Mouse (Mus musculus) liver, embryonic 11.5 days (tissue): ENCODE results near the gene Mier2. TPM values are rescaled to one million over a fixed set of nuclear protein-coding genes. Genes with fewer than 3 reads are reported as not detected.

Source experiments
- ATAC-seq: fragments of 200-750 bp; cut with Nextera tagmentation; replicated peaks from 2 replicates; pipeline ENCODE4 v1.8.0; 2017; ENCODE audit warnings: moderate number of reproducible peaks, mild to moderate bottlenecking, moderate TSS enrichment, moderate library complexity; ENCODE audit not compliant: low FRiP score
- DNase-seq: peaks from one replicate; pipeline ENCODE4 v3.0.0-alpha.2; 2017; ENCODE audit warnings: low spot score
- H3K27ac ChIP-seq: fragments of 300-500 bp; sonication (generic); 2 replicates; pipeline ENCODE4 v1.5.1; 2014; ENCODE audit warnings: mild to moderate bottlenecking, low read depth, low read length, control low read depth
- H3K27me3 ChIP-seq: fragments of 300-500 bp; sonication (generic); replicated peaks from 2 replicates; pipeline ENCODE4 v1.6.1; 2014; ENCODE audit warnings: low read length, mixed read lengths; ENCODE audit not compliant: control insufficient read depth, insufficient read depth
- H3K36me3 ChIP-seq: fragments of 300-500 bp; sonication (generic); 2 replicates; pipeline ENCODE4 v1.6.1; 2014; ENCODE audit warnings: mild to moderate bottlenecking, low read length, moderate library complexity, mixed read lengths; ENCODE audit not compliant: control insufficient read depth, insufficient read depth
- H3K4me1 ChIP-seq: fragments of 300-500 bp; sonication (generic); replicated peaks from 2 replicates; pipeline ENCODE4 v1.6.1; 2014; ENCODE audit warnings: low read length, mixed read lengths; ENCODE audit not compliant: control insufficient read depth, insufficient read depth
- H3K4me2 ChIP-seq: fragments of 300-500 bp; sonication (generic); 2 replicates; pipeline ENCODE4 v1.6.1; 2014; ENCODE audit warnings: mild to moderate bottlenecking, control low read depth, moderate library complexity
- H3K4me3 ChIP-seq: fragments of 300-500 bp; sonication (generic); 2 replicates; pipeline ENCODE4 v1.5.1; 2014; ENCODE audit warnings: low read depth, low read length, control low read depth
- H3K9ac ChIP-seq: fragments of 300-500 bp; sonication (generic); 2 replicates; pipeline ENCODE4 v1.6.1; 2014; ENCODE audit warnings: low read depth, low read length, control low read depth
- H3K9me3 ChIP-seq: fragments of 300-500 bp; sonication (generic); 2 replicates; pipeline ENCODE4 v1.6.1; 2016; ENCODE audit warnings: low read length, inconsistent platforms, mixed read lengths; ENCODE audit not compliant: control insufficient read depth
- WGBS: fragments of 180-500 bp; shearing (Covaris S2); extraction: QIAGEN DNeasy Blood & Tissue Kit; methylation state at CpG from one replicate; pipeline ENCODE4 v1.1.7; 2014; 5-methylcytosine and 5-hydroxymethylcytosine counted together
- polyA plus RNA-seq: library from polyadenylated mRNA; unstranded; fragments of >200 nt; fragmentation: Nextera tagmentation; extraction: Ambion mirVana; gene quantifications from 2 replicates; pipeline ENCODE4 v1.2.1, GENCODE M21; 2014

Mier2 gene
- polyA plus RNA-seq, 1 experiment from 2014 or later = 33.1 TPM

- H3K9me3 ChIP-seq = no peaks in the 10 kb centered on the region
- H3K27ac ChIP-seq = no peak overlapping the region
- no peak overlapping the region for H3K4me2 ChIP-seq
- H3K4me1 ChIP-seq = no peaks in the 10 kb centered on the region
- peak; percentile 26 for DNase-seq
- H3K36me3 ChIP-seq = peaks cover 52% of the 10 kb centered on the region
- 90% methylated on average over 15 of the region's 15 CpGs for WGBS
- ATAC-seq = no peak
- no peak overlapping the region for H3K4me3 ChIP-seq
- H3K9ac ChIP-seq = no peak overlapping the region
- no peaks in the 10 kb centered on the region for H3K27me3 ChIP-seq
Observed at GRCm38 (mm10) chr10:79541522-79541921, 13.5 kb downstream of the Mier2 start.

GRCm38 (mm10) chr10:79540746-79541145, 14.3 kb downstream of the Mier2 start:
- no peak overlapping the region for H3K4me2 ChIP-seq
- H3K9ac ChIP-seq = no peak overlapping the region; the same call in 1 of the 2 replicates
- ATAC-seq (no peak), DNase-seq (peak; percentile 24)
- H3K4me3 ChIP-seq = no peak overlapping the region
- no peak overlapping the region for H3K27ac ChIP-seq
- 88% methylated on average over 11 of the region's 11 CpGs for WGBS
- no peaks in the 10 kb centered on the region for H3K9me3 ChIP-seq
- H3K36me3 ChIP-seq = peaks cover 48% of the 10 kb centered on the region
- no peaks in the 10 kb centered on the region for H3K4me1 ChIP-seq
- H3K27me3 ChIP-seq = no peaks in the 10 kb centered on the region

- Histone ChIP-seq H3K36me3 (peaks cover 43% of the 10 kb centered on the region), H3K27ac (no peak overlapping the region), H3K27me3 (no peaks in the 10 kb centered on the region), H3K4me3 (no peak overlapping the region), H3K4me1 (no peaks in the 10 kb centered on the region), H3K9ac (no peak overlapping the region), H3K4me2 (no peak overlapping the region), H3K9me3 (no peaks in the 10 kb centered on the region)
- peak; percentile 28 for DNase-seq
- ATAC-seq = no peak
- 89% methylated on average over 16 of the region's 16 CpGs for WGBS
Observed at GRCm38 (mm10) chr10:79539701-79540495, 15.1 kb downstream of the Mier2 start.

- H3K36me3 ChIP-seq = peaks cover 34% of the 10 kb centered on the region
- H3K4me3 ChIP-seq = no peak overlapping the region
- no peak overlapping the region for H3K4me2 ChIP-seq
- no peaks in the 10 kb centered on the region for H3K9me3 ChIP-seq
- ATAC-seq (no peak), DNase-seq (peak; percentile 12)
- H3K27ac ChIP-seq = no peak overlapping the region
- 57% methylated on average over 4 of the region's 4 CpGs for WGBS
- H3K27me3 ChIP-seq = no peaks in the 10 kb centered on the region
- peaks cover 3% of the 10 kb centered on the region for H3K4me1 ChIP-seq
- H3K9ac ChIP-seq = no peak overlapping the region
Observed at GRCm38 (mm10) chr10:79538873-79539272, 16.1 kb downstream of the Mier2 start.

GRCm38 (mm10) chr10:79538323-79538722, 16.7 kb downstream of the Mier2 start:
- DNase-seq = peak; percentile 28
- H3K4me3 ChIP-seq = no peak overlapping the region
- H3K36me3 ChIP-seq = peaks cover 29% of the 10 kb centered on the region
- no peaks in the 10 kb centered on the region for H3K27me3 ChIP-seq
- H3K4me2 ChIP-seq = no peak overlapping the region
- H3K4me1 ChIP-seq = peaks cover 5% of the 10 kb centered on the region
- no peak for ATAC-seq
- 90% methylated on average over 3 of the region's 3 CpGs for WGBS
- H3K27ac ChIP-seq = no peak overlapping the region
- H3K9me3 ChIP-seq = no peaks in the 10 kb centered on the region
- no peak overlapping the region for H3K9ac ChIP-seq

- Histone ChIP-seq H3K36me3 (peaks cover 26% of the 10 kb centered on the region), H3K27ac (no peak overlapping the region), H3K4me3 (no peak overlapping the region), H3K4me1 (peaks cover 8% of the 10 kb centered on the region), H3K9me3 (no peaks in the 10 kb centered on the region), H3K9ac (no peak overlapping the region), H3K27me3 (no peaks in the 10 kb centered on the region), H3K4me2 (no peak overlapping the region)
- no peak for ATAC-seq
- DNase-seq = peak; percentile 11
- 85% methylated on average over 2 of the region's 2 CpGs for WGBS
Observed at GRCm38 (mm10) chr10:79537781-79538180, 17.2 kb downstream of the Mier2 start.

- DNase-seq = peak; percentile 29
- WGBS = 90% methylated on average over 7 of the region's 7 CpGs
- Histone ChIP-seq H3K4me3 (no peak overlapping the region), H3K4me1 (peaks cover 10% of the 10 kb centered on the region), H3K27ac (no peak overlapping the region), H3K9me3 (no peaks in the 10 kb centered on the region), H3K4me2 (no peak overlapping the region), H3K36me3 (peaks cover 21% of the 10 kb centered on the region), H3K9ac (no peak overlapping the region), H3K27me3 (no peaks in the 10 kb centered on the region)
- ATAC-seq = no peak
Observed at GRCm38 (mm10) chr10:79537271-79537670, 17.7 kb downstream of the Mier2 start.

- peaks cover 17% of the 10 kb centered on the region for H3K36me3 ChIP-seq
- peak; percentile 29 for DNase-seq
- no peak overlapping the region for H3K4me3 ChIP-seq
- WGBS = 71% methylated on average over 12 of the region's 12 CpGs
- no peak overlapping the region for H3K9ac ChIP-seq
- H3K27me3 ChIP-seq = no peaks in the 10 kb centered on the region
- H3K27ac ChIP-seq = no peak overlapping the region
- no peak for ATAC-seq
- no peak overlapping the region for H3K4me2 ChIP-seq
- H3K4me1 ChIP-seq = peaks cover 10% of the 10 kb centered on the region
- no peaks in the 10 kb centered on the region for H3K9me3 ChIP-seq
Observed at GRCm38 (mm10) chr10:79536461-79537080, 18.4 kb downstream of the Mier2 start.

- H3K4me2 ChIP-seq = no peak overlapping the region
- H3K27ac ChIP-seq = no peak overlapping the region
- H3K4me3 ChIP-seq = no peak overlapping the region
- H3K27me3 ChIP-seq = no peaks in the 10 kb centered on the region
- no peak overlapping the region for H3K9ac ChIP-seq
- H3K36me3 ChIP-seq = peaks cover 6% of the 10 kb centered on the region
- no peaks in the 10 kb centered on the region for H3K9me3 ChIP-seq
- 40% methylated on average over 1 of the region's 1 CpGs for WGBS
- ATAC-seq (no peak), DNase-seq (no peak)
- peaks cover 11% of the 10 kb centered on the region for H3K4me1 ChIP-seq
Observed at GRCm38 (mm10) chr10:79535431-79535830, 19.6 kb downstream of the Mier2 start.
